Mouse (Mus musculus) embryonic facial prominence, embryonic 12.5 days (tissue): ENCODE data around the gene Hcn1. TPM values are rescaled to one million over a fixed set of nuclear protein-coding genes. Genes with fewer than 3 reads are reported as not detected.

Experiments
- ATAC-seq: fragments of 200-750 bp; cut with Nextera tagmentation; 2 replicates; pipeline ENCODE4 v1.8.0; 2017; ENCODE audit not compliant: insufficient number of reproducible peaks, insufficient read depth, low FRiP score, low TSS enrichment
- H3K27ac ChIP-seq: fragments of 300-500 bp; sonication (generic); 2 replicates; pipeline ENCODE4 v1.5.1; 2016; ENCODE audit warnings: mild to moderate bottlenecking
- H3K27me3 ChIP-seq: fragments of 300-500 bp; sonication (generic); 2 replicates; pipeline ENCODE4 v1.6.1; 2016; ENCODE audit warnings: mild to moderate bottlenecking, moderate library complexity
- H3K36me3 ChIP-seq: fragments of 300-500 bp; sonication (generic); 2 replicates; pipeline ENCODE4 v1.6.1; 2016; ENCODE audit warnings: mild to moderate bottlenecking
- H3K4me1 ChIP-seq: fragments of 300-500 bp; sonication (generic); 2 replicates; pipeline ENCODE4 v1.6.1; 2016
- H3K4me2 ChIP-seq: fragments of 300-500 bp; sonication (generic); replicated peaks from 2 replicates; pipeline ENCODE4 v1.6.1; 2016; ENCODE audit warnings: mild to moderate bottlenecking, moderate library complexity
- H3K4me3 ChIP-seq: fragments of 300-500 bp; sonication (generic); 2 replicates; pipeline ENCODE4 v1.5.1; 2016; ENCODE audit warnings: mild to moderate bottlenecking
- H3K9ac ChIP-seq: fragments of 300-500 bp; sonication (generic); 2 replicates; pipeline ENCODE4 v1.6.1; 2016; ENCODE audit warnings: mild to moderate bottlenecking, moderate library complexity
- H3K9me3 ChIP-seq: fragments of 300-500 bp; sonication (generic); 2 replicates; pipeline ENCODE4 v1.6.1; 2016; ENCODE audit warnings: mild to moderate bottlenecking, moderate library complexity
- WGBS: fragments of 180-500 bp; shearing (Covaris S2); methylation state at CpG from one replicate; pipeline ENCODE4 v1.1.7; 2016; 5-methylcytosine and 5-hydroxymethylcytosine counted together
- polyA plus RNA-seq: library from polyadenylated mRNA; unstranded; fragments of >200 nt; fragmentation: Nextera tagmentation; extraction: Ambion mirVana; gene quantifications from 2 replicates; pipeline ENCODE4 v1.2.1, GENCODE M21; 2016

The Hcn1 gene
- polyA plus RNA-seq = 0.20 and 0.24 TPM in 2 replicates

DNA sequence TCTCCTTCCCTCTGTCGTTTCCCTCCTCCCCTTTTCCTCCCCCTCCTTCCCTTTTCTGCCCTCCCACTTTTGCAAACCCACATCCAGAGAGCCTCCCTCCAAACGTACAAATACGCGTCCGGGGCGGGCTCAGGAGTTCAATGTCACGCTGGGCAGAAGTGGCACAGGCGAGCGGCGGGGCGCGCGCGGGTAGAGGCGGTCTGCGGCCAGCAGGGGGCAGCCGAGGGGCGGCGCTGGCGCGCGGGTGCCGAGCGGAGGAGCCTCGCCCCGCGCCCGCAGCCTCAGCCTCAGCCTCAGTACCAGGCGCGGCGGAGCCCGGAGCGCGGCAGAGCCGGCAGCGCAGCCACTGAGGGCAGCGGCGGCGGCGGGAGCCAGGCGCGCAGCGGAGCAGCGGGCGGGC is at the start of gene Hcn1:
Gene Hcn1 (plus strand): TSS at position 140 of the 400 bp plus-strand sequence.
- Histone ChIP-seq H3K27me3 (peaks cover 29% of the 10 kb centered on the region), H3K36me3 (no peaks in the 10 kb centered on the region), H3K4me3 (peak within 1 kb of the TSS; percentile 57), H3K27ac (no peak within 1 kb of the TSS), H3K4me2 (peak within 1 kb of the TSS; percentile 97), H3K9me3 (no peaks in the 10 kb centered on the region), H3K9ac (peak within 1 kb of the TSS; percentile 50; the same call in 1 of the 2 replicates), H3K4me1 (peaks cover 6% of the 10 kb centered on the region; the same call in 1 of the 2 replicates)
- WGBS = under 1% methylated on average over 31 of the region's 45 CpGs
- ATAC-seq = peak; percentile 97

DNA sequence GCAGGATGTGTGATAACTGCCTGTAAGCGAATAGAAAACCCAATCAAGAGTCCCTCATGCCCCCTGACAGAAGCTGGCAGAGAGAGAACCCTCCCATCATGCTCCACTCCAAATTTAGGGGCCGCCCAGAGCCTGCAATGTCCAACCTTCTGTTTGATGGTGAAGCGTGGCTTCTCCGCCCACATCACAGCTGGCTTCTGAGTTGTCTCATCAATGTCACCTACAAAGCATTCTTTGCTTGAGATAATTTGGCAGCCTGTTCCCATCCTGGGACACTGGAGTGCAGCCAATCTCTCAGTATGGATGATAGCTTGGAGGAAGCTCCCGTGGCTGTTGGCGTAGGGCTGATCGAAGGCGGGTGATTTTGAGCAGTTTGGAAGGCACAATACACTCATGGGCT is 34.9 kb upstream of the Hcn1 start:
- Histone ChIP-seq H3K4me2 (no peak overlapping the region), H3K9ac (no peak overlapping the region), H3K36me3 (no peaks in the 10 kb centered on the region), H3K9me3 (no peaks in the 10 kb centered on the region), H3K27me3 (no peaks in the 10 kb centered on the region), H3K4me1 (no peaks in the 10 kb centered on the region), H3K4me3 (no peak overlapping the region), H3K27ac (no peak overlapping the region)
- ATAC-seq = no peak
- WGBS = 87% methylated on average over 8 of the region's 8 CpGs

DNA sequence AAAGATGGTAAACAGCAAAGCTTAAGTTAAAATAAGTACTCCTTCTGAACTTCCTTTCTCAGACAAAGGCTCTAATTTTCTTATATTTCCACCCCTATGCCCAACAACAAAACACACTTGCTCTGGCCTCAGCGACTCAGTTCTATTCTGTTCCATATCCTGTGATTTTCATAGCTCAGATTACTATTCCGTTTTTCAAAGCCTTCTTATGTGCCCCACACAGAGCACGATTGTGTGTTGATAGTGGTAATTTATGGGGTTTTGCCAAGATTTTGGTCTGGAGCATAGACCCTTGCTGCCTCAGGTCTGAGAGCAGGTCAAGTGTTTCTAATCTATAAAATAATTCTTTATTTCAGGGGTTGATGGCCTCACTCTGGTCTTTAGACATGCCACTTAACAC is 30.4 kb upstream of the Hcn1 start:
- H3K4me3 ChIP-seq = no peak overlapping the region
- H3K27ac ChIP-seq = no peak overlapping the region
- no peaks in the 10 kb centered on the region for H3K36me3 ChIP-seq
- H3K9ac ChIP-seq = no peak overlapping the region
- no peaks in the 10 kb centered on the region for H3K9me3 ChIP-seq
- H3K4me1 ChIP-seq = no peaks in the 10 kb centered on the region
- no peak for ATAC-seq
- 46% methylated on average over 3 of the region's 3 CpGs for WGBS
- H3K4me2 ChIP-seq = no peak overlapping the region
- H3K27me3 ChIP-seq = no peaks in the 10 kb centered on the region

DNA sequence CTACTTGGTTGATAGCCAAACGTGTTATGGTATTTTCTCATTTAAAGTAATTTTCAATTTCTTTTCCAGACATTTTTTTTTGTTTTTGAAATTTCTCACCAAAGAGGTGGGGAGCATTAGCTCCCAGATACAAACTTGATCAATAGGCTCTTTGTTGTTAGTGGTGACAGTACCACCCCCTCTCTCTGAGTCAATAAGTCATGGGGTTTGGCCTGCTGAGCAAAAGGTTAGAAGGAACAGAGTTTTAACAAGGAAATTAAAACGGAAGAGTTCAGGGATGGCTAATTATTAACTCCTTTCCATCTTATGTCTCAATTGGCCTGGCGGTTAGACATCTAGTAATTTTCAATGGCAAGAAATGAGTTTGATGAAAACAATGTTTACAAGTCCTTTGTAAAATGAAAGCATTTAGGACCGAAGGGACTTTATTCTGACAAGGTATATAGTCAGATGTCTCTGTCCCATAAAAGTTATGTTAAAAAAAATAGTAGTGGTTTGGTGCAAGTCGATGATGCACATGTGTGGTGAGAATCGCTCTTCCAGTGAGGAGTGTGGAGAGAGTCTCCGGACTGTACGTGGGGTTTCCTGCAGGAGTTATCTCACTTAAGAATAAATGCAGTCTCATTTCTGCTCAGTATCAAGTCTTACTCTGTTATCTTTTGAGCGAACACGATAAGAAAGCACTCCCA is 7.5 kb upstream of the Hcn1 start:
- Histone ChIP-seq H3K36me3 (no peaks in the 10 kb centered on the region), H3K27me3 (no peaks in the 10 kb centered on the region), H3K9ac (no peak overlapping the region), H3K4me2 (no peak overlapping the region), H3K27ac (no peak overlapping the region), H3K4me1 (no peaks in the 10 kb centered on the region), H3K4me3 (no peak overlapping the region), H3K9me3 (no peaks in the 10 kb centered on the region)
- 55% methylated on average over 10 of the region's 10 CpGs for WGBS
- ATAC-seq = no peak

DNA sequence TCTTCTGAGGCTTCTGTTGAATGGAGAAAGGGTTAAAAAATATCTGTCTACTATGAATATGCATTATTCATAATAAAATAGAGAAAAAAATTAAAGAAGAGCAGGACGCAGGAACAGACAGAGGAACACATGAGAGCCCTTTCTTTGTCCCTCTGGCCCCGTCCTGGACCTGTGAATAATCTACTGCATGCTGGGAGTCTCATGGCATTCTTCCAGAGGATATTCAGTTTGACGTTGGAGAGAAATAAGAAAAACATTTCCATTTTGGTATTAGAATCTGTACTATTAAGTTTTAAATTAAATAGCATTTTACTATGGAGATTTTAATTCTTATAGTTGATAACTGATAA is 7.0 kb upstream of the Hcn1 start:
- Histone ChIP-seq H3K4me3 (no peak overlapping the region), H3K9me3 (no peaks in the 10 kb centered on the region), H3K27me3 (no peaks in the 10 kb centered on the region), H3K27ac (no peak overlapping the region), H3K9ac (no peak overlapping the region), H3K4me1 (no peaks in the 10 kb centered on the region), H3K36me3 (no peaks in the 10 kb centered on the region), H3K4me2 (no peak overlapping the region)
- ATAC-seq = no peak
- 24% methylated on average over 3 of the region's 3 CpGs for WGBS

DNA sequence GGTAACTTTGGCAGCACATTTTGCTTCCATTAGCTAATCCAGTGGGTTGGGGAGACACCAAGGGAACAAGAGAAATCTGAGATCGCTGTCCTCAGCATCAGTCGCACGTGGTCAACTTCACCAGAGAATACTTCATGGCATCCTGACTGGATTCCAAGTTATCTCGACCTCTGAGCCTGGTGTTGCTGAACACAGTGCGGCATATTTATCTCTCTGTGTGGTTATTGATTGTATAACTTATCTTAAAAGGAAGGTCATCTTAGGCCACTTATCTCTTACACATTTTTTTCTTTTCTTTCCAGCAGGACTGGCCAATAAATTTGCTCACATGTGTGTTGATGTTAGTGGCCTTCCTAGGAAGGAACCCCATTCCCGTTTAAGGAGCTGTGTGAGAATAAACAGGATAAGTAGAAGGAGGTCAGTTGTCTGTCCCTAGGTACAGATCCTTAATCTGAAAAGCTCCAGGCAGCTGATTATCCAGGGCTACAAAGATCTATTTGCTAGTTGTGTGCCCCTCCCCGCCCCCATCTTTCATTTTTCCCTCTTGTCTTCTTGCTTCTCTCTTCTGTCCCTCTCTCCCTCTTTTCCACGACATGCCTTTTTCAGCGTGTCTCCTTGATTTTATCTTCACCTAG is 672 bp upstream of the Hcn1 start:
- no peak for ATAC-seq
- Histone ChIP-seq H3K4me1 (peaks cover 6% of the 10 kb centered on the region; the same call in 1 of the 2 replicates), H3K9me3 (no peaks in the 10 kb centered on the region), H3K27ac (no peak overlapping the region), H3K36me3 (no peaks in the 10 kb centered on the region), H3K4me2 (peak overlapping the region; percentile 97), H3K9ac (no peak overlapping the region), H3K27me3 (peaks cover 29% of the 10 kb centered on the region), H3K4me3 (no peak overlapping the region)
- WGBS = 53% methylated on average over 9 of the region's 9 CpGs

DNA sequence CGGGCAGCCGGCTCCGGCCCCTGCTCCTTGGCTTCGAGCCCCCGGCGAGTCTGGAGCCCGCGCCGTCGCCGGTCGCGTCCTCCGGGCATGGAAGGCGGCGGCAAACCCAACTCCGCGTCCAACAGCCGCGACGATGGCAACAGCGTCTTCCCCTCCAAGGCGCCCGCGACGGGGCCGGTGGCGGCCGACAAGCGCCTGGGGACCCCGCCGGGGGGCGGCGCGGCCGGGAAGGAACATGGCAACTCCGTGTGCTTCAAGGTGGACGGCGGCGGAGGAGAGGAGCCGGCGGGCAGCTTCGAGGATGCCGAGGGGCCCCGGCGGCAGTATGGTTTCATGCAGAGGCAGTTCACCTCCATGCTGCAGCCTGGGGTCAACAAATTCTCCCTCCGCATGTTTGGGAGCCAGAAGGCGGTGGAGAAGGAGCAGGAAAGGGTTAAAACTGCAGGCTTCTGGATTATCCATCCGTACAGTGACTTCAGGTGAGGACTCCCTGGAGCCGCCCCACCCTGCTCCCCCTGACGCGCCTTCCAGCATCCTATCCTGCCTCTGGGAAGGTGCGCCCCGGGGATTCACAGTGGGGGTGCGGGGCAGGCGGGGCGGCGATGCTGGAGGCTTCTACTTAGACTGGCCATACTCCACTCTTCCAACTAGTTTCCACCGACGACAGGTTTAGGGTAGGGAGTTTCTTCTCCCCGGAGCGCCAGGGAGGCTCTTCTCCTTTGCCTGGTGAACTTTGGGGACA is 668 bp downstream of the Hcn1 start:
- H3K4me1 ChIP-seq = peaks cover 6% of the 10 kb centered on the region; the same call in 1 of the 2 replicates
- peak overlapping the region; percentile 97 for H3K4me2 ChIP-seq
- H3K36me3 ChIP-seq = no peaks in the 10 kb centered on the region
- ATAC-seq = peak; percentile 71; the same call in 1 of the 2 replicates
- H3K9ac ChIP-seq = peak overlapping the region; percentile 50; the same call in 1 of the 2 replicates
- H3K9me3 ChIP-seq = no peaks in the 10 kb centered on the region
- H3K27me3 ChIP-seq = peaks cover 29% of the 10 kb centered on the region
- H3K27ac ChIP-seq = no peak overlapping the region
- WGBS = 1% methylated on average over 48 of the region's 62 CpGs
- H3K4me3 ChIP-seq = peak overlapping the region; percentile 57

DNA sequence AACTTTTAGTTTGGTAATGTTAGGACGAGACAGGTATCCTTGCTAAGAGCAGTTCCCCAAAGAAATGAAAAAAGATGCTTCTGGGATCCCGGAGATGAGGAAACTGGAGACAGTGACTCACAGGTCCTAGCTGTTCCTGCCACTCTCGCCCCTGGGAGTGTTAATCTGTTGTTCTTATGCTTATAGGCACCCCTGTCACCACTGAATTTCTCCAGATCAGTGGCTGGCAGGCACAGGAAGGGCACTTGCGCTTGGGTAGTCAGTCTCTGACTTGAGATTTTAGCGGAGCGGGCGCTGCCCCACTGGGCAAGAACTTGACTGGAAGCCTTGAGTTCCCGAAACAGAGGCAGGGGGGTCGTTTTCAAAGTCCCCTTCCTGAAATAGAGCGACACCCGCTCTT is 1.3 kb downstream of the Hcn1 start:
- H3K9me3 ChIP-seq = no peaks in the 10 kb centered on the region
- H3K36me3 ChIP-seq = no peaks in the 10 kb centered on the region
- ATAC-seq = no peak
- H3K4me1 ChIP-seq = peaks cover 6% of the 10 kb centered on the region; the same call in 1 of the 2 replicates
- peaks cover 29% of the 10 kb centered on the region for H3K27me3 ChIP-seq
- 14% methylated on average over 11 of the region's 11 CpGs for WGBS
- H3K4me2 ChIP-seq = peak overlapping the region; percentile 97
- H3K4me3 ChIP-seq = peak overlapping the region; percentile 57
- no peak overlapping the region for H3K9ac ChIP-seq
- no peak overlapping the region for H3K27ac ChIP-seq

DNA sequence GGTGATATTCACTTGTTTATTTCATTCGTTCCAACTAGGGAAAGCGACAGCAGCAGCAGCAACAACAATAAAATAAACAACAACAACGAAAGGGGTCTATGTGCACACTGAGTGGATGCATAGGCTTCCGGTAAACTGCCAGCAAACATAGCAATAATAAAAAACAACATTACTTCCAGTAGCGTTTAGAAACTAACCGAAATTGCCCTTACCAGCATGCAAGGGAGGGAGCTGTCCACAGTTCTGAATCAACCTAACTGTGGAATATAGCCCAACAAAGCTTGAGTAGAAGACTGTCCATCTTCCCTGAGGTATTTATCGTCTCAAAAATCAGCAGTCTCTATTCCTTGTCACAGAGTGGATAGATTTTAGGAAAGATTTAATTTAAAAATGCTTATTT is 2.0 kb downstream of the Hcn1 start:
- Histone ChIP-seq H3K27me3 (peaks cover 29% of the 10 kb centered on the region), H3K4me2 (peak overlapping the region; percentile 97), H3K4me1 (peaks cover 6% of the 10 kb centered on the region; the same call in 1 of the 2 replicates), H3K4me3 (0 out of 2 replicates have a peak overlapping the region, but pooled peaks have one; percentile 57), H3K9me3 (no peaks in the 10 kb centered on the region), H3K36me3 (no peaks in the 10 kb centered on the region), H3K27ac (no peak overlapping the region), H3K9ac (no peak overlapping the region)
- WGBS = 26% methylated on average over 7 of the region's 7 CpGs
- no peak for ATAC-seq

DNA sequence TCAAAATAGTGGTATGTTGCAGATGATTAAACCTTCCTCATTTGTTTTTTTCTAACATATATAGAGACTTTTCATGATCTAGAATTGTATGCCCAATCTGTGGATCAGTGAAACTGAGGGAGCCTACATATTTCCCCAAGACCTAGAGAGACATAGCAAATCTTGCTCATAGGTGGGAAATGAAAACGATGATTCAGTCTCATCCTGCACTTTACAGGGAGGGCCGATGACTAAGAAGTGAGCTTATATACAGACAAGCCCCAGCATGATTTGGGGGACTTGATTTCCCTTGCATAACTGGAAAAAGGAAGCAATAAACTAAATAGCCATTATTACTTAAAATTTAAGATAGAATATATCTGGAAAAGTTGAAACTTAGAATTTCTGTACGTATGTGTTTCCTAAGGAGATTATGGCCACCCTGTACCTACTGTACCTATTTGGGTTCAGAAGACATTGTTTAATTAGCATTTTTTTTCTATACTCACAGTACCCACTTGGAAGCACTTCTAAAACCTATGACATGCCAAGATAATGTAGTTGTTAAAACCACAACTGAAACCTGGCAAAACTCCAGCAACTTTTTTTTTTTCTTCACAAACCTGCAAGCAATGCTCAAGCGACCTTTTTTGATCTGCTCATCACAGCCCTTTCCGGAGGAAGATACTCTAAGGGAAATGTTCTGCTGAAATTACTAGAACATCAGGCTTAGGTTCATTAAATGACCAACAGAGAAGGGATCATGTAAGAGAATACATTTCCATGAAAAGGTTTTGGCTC is 3.0 kb downstream of the Hcn1 start:
- Histone ChIP-seq H3K9ac (no peak overlapping the region), H3K27me3 (peaks cover 29% of the 10 kb centered on the region), H3K36me3 (no peaks in the 10 kb centered on the region), H3K9me3 (no peaks in the 10 kb centered on the region), H3K27ac (no peak overlapping the region), H3K4me2 (no peak overlapping the region), H3K4me1 (peaks cover 6% of the 10 kb centered on the region; the same call in 1 of the 2 replicates), H3K4me3 (no peak overlapping the region)
- WGBS = 82% methylated on average over 5 of the region's 5 CpGs
- no peak for ATAC-seq

DNA sequence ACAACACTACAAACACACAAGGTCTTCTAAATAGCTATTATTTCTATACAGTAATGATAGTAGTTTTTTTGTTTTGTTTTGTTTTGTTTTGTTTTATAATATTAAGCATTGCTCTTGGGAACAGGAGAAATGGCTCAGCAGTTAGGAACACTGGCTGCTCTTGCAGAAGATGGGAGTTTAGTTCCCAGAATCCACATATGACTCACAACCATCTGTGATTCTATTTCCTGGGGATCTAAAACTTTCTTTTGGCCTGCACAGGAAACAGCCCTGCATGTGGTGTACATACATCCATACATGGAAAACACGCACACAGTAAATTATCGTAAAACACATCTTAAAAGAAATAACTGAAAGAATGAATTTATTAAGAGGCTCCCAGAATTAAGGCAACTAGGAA is 9.8 kb downstream of the Hcn1 start:
- Histone ChIP-seq H3K27me3 (no peaks in the 10 kb centered on the region), H3K9ac (no peak overlapping the region), H3K27ac (no peak overlapping the region), H3K4me1 (no peaks in the 10 kb centered on the region), H3K36me3 (no peaks in the 10 kb centered on the region), H3K9me3 (no peaks in the 10 kb centered on the region), H3K4me3 (no peak overlapping the region), H3K4me2 (no peak overlapping the region)
- WGBS = 95% methylated on average over 2 of the region's 2 CpGs
- ATAC-seq = no peak
